Mouse (Mus musculus) gastrocnemius, adult 18-20 months (tissue): ENCODE data around the gene Ccz1. TPM values are rescaled to one million over a fixed set of nuclear protein-coding genes. Genes with fewer than 3 reads are reported as not detected.

Source experiments
- DNase-seq: peaks from one replicate; pipeline ENCODE4 v3.0.0; 2021; ENCODE audit warnings: low spot score
- total RNA-seq, 2 experiments: library from RNA; stranded (reverse); gene quantifications; 2 replicates each; pipeline ENCODE4 v1.2.3; 2021

The Ccz1 gene
- total RNA-seq, 2 experiments from 2014 or later: 39.9 to 45.8 TPM

DNA sequence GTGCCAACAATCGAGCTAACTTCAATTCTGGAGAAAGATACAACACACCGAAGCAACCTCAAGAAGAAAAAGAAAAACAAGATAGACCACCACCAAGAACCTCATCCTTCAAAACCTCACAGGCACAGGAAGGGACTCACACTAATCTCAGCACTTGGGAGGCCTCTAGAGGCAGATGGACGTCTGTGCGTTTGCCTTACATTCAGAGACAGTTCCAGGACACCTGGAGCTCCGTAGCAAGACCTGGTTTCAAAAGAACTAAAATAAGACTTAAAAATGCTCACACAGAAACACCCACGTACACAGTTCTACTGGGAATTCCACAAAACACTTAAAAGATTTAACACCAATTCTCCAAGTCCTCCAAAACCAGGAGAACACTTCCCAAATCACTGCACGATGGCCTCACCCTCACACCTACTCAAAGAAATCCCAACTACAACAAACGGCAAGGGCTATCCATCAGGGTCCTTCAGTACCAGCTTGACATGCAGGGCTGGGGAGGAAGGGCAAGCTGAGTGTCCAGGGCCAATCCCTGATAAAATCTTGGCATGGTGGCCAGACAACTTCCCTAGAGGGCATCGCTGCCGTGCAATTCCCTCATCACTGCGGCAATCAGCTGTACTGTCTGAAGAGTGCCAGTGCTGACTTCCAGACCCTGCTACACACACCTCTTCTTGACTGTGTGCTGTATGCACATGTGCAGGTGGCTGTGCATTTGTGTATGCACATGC lies 19.9 kb downstream of the Ccz1 start:
- DNase-seq: no peak

- DNase-seq: no peak
These were observed 20.8 kb downstream of the Ccz1 start for GRCm38 (mm10) chr5:143993849-143994248.

DNA sequence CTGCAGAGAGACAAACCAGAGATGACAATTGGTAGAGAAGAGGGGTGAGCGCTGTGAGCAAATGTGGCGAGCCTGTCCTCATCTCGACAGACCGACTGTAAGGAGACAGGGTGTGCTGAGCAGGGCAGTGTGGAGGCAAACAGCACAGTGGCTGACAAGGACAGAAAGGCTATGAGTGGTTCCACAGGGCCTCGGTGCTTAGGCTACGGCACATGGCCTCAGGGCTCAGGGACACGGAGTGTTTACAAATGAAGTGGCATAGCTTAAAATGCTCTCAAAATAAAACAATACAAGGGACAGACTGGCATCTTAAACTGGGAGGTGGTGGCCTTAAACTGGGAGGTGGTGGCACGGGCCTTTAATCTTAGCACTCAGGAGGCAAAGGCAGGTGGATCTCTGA lies 21.4 kb downstream of the Ccz1 start:
- DNase-seq: no peak

DNA sequence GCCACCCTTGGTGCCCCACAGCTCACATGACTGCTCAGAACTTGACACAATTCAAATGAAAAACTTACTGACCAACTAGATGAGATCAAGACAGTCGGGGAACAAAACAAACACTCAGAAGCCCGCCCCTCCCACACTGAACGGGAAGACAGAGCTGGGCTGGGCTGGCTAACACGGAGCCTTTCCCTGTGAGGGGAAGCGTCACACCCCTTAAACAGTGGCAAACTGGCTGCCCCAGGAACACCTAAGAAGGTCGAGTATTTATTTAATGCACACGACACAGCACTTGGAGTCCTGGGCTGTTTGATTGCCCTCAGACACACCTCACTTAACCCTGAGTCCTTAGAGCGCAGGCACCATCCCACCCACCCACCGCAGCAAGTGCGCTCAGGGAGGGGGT lies 22.0 kb downstream of the Ccz1 start:
- no peak for DNase-seq

GRCm38 (mm10) chr5:143990086-143990485 lies 24.6 kb downstream of the Ccz1 start:
- no peak for DNase-seq

- DNase-seq: no peak
These were observed 25.6 kb downstream of the Ccz1 start for GRCm38 (mm10) chr5:143989046-143989445.

DNA sequence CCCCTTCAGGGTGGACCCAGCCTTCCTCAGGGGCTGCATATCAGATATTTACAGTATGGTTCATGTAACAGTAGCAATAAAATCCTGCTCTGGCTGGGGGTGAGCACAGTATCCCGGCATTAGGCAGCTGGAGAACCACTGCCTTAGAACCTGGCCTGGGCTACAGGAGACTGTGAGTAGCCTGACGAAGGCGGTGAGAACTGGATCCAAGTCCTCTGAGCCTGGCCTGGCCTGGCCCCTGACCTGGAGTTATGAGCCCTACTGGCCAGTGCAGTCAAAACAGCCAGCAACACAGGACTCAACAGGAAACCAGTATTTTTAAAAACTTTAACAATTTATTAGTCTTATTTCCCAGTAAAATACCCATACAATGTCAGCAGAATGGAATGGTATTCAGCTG lies 27.1 kb downstream of the Ccz1 start:
- DNase-seq: no peak

DNA sequence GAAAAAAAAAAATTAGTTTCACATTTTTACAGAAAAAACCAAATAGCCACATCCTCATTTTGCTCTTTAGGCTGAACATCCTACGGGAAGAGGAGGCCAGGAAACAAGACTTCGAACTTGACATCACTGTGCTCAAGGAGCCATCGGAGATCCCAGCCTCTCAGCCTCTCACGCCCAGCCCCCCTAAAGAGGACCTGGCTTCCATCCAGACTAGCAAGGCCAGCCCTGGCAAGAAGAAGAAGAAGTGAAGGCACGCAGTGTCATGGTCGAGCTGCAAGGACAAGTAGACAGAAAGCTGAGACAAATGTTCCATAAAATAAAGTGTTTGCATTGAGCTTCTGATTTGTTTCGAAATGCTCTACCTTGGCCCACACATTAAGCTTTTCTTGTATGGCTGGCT lies 29.3 kb downstream of the Ccz1 start:
- DNase-seq: no peak

DNA sequence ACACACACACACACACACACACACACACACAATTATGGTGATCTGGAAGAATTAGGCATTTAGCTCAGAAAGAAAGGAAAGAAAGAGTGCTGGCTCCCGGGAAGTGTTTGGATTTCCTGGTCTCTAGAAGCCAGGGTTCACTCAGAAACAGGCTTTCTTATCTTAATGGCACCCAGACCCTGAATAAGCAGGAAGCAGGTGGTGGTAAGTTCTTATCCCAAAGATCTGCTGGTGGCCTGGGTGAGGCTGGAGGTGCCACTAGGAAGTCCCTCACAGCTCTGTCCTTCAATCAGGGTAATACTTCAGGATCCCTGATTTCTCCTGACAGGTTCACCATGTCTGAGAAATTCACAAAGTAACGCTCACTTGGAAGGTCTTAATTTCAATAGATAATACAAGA lies 32.3 kb downstream of the Ccz1 start:
- DNase-seq: no peak

GRCm38 (mm10) chr5:143980858-143981257 lies 33.8 kb downstream of the Ccz1 start:
- no peak for DNase-seq

GRCm38 (mm10) chr5:143976726-143977431 lies 37.8 kb downstream of the Ccz1 start:
- DNase-seq: no peak

DNA sequence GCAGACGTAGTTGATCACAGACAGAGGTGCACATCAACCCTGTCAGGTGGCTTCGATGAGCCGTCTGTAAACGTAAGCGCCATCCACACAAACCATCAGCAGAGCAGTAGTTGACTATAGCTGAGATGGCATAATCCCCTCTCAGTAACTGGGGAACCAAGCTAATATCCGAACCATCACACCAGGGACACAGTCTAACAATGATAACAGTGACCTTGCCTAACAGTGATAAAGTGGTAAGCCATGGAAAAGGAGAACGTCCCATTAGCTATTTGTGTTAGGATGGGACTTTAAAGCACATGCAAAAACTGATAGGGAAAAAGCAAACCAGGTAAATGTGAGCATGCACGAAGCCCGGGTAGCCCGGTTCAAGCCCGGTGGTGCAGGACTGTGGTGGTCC lies 38.4 kb downstream of the Ccz1 start:
- DNase-seq: no peak

DNA sequence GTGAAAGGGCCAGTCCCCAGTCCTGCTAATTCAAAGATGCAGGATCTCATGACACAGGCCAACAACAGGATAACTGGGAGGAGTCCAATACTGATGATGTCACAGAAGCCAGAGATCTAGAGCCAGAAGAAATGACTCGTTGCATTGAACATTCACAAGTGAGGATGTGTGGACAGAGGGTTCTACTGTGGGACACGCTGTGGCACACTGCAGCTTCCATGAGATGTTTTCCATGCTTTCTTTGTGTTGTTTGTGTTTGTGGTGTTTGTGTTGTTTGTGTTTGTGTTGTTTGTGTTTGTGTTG lies 39.1 kb downstream of the Ccz1 start:
- no peak for DNase-seq

- peak; percentile 59 for DNase-seq
These were observed 39.6 kb downstream of the Ccz1 start for GRCm38 (mm10) chr5:143974931-143975630.

GRCm38 (mm10) chr5:143972628-143973027 lies 42.0 kb downstream of the Ccz1 start:
- no peak for DNase-seq

- DNase-seq: no peak
These were observed 48.0 kb downstream of the Ccz1 start for GRCm38 (mm10) chr5:143966671-143967070.

- no peak for DNase-seq
These were observed 48.9 kb downstream of the Ccz1 start for GRCm38 (mm10) chr5:143965586-143966345.

DNA sequence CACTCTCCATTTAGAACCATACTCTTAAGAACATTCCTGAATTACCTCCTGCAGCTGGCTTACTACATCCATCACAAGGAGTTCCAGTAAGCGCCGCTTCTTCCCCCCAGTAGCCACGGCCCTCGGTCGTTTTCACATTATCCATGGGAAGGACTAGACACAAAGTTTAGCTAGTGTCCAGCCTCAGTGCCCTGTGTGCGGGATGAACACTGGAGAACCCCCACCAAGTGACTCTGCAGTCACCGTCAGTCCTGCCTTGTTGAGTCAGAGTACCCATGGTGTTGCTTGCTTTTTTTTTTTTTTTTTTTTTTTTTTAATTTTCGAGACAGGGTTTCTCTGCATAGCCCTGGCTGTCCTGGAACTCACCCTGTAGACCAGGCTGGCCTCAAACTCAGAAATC lies 53.5 kb downstream of the Ccz1 start:
- no peak for DNase-seq

- DNase-seq: no peak
These were observed 55.1 kb downstream of the Ccz1 start for GRCm38 (mm10) chr5:143959551-143959950.

- DNase-seq: no peak
These were observed 57.6 kb downstream of the Ccz1 start for GRCm38 (mm10) chr5:143957101-143957500.

DNA sequence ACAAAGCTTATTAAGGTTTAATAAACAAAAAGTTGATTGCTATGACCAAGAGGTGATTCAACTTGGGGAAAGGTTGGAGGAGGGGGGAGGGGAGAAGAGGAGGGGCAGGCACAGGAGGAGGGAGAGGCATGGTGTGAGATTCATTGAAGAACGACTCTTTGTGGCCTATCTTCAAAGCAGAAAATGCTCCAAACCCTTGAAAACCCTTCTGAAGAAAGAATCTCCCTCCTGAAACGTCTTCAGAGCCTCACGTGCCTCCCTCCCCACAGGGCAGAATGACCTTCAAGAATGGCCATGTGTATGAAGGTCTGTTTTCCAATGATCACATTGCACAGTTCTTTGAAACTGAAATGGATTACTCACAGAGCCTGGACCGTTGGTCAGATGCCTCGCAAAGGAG lies 64.7 kb downstream of the Ccz1 start:
- DNase-seq: no peak

DNA sequence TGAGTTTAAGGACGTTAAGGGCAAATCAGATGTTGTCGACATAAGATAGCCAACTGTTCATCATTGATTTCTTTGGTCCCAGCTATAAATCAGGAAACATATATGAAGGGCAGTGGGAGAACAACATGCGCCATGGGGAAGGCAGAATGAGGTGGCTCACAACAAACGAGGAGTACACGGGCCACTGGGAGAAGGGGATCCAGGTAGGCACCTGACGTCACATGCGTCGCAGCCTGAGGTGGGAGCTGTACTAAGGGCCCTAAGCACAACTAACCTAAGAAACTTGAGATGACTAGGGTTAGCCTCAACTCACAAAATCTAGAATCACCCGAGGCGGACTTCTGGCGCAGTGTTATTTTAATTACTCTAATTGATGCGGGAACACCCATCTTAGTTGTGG lies 66.3 kb downstream of the Ccz1 start:
- DNase-seq: no peak
